Mouse (Mus musculus): ENCODE measurements around the gene Cgrrf1. TPM values are rescaled to one million over a fixed set of nuclear protein-coding genes. Genes with fewer than 3 reads are reported as not detected.

Cgrrf1 gene
- total RNA-seq, 2 experiments from 2014 or later = 11.0 to 12.5 TPM

- DNase-seq (ENCODE audit: low spot score in 2 of 2) = peak; percentile 96 to 97
Measured at GRCm38 (mm10) chr14:46821873-46822716, 9.8 kb upstream of the Cgrrf1 start, which contains the start of gene Gmfb. TSS of gene Gmfb (minus strand) at chr14:46822242.

- no peak for DNase-seq (ENCODE audit: low spot score in 2 of 2)
Measured at GRCm38 (mm10) chr14:46823996-46824395, 7.9 kb upstream of the Cgrrf1 start.

GRCm38 (mm10) chr14:46827430-46827829, 4.5 kb upstream of the Cgrrf1 start:
- no peak for DNase-seq (ENCODE audit: low spot score in 2 of 2)

- DNase-seq (ENCODE audit: low spot score in 2 of 2) = no peak
Measured at GRCm38 (mm10) chr14:46831295-46831694, 630 bp upstream of the Cgrrf1 start.

GRCm38 (mm10) chr14:46832354-46833272, 688 bp downstream of the Cgrrf1 start:
- DNase-seq (ENCODE audit: low spot score in 2 of 2) = no peak

GRCm38 (mm10) chr14:46839326-46839725, 7.4 kb downstream of the Cgrrf1 start:
- no peak for DNase-seq (ENCODE audit: low spot score in 2 of 2)

- no peak for DNase-seq (ENCODE audit: low spot score in 2 of 2)
Measured at GRCm38 (mm10) chr14:46845706-46846105, 13.8 kb downstream of the Cgrrf1 start.

GRCm38 (mm10) chr14:46848063-46848590, 16.2 kb downstream of the Cgrrf1 start:
- DNase-seq (ENCODE audit: low spot score in 2 of 2) = no peak

- DNase-seq (ENCODE audit: low spot score in 2 of 2) = no peak
Measured at GRCm38 (mm10) chr14:46848736-46849135, 16.8 kb downstream of the Cgrrf1 start.

- DNase-seq (ENCODE audit: low spot score in 2 of 2) = no peak
Measured at GRCm38 (mm10) chr14:46849769-46850168, 17.8 kb downstream of the Cgrrf1 start.

GRCm38 (mm10) chr14:46853677-46854076, 21.8 kb downstream of the Cgrrf1 start:
- DNase-seq (ENCODE audit: low spot score in 2 of 2) = no peak

GRCm38 (mm10) chr14:46862922-46863321, 31.0 kb downstream of the Cgrrf1 start:
- DNase-seq (ENCODE audit: low spot score in 2 of 2) = no peak

GRCm38 (mm10) chr14:46880935-46881334, 49.0 kb downstream of the Cgrrf1 start:
- peak; percentile 58 to 61 for DNase-seq (ENCODE audit: low spot score in 2 of 2)

GRCm38 (mm10) chr14:46881581-46882430, 49.9 kb downstream of the Cgrrf1 start:
- DNase-seq (ENCODE audit: low spot score in 2 of 2) = no peak

GRCm38 (mm10) chr14:46882431-46883067, 50.6 kb downstream of the Cgrrf1 start, which contains the start of gene Samd4:
TSS of gene Samd4 (plus strand) at chr14:46882854.
- peak; percentile 59 to 76 for DNase-seq (ENCODE audit: low spot score in 2 of 2)

GRCm38 (mm10) chr14:46883068-46883870, 51.3 kb downstream of the Cgrrf1 start:
- peak; percentile 58 to 67 for DNase-seq (ENCODE audit: low spot score in 2 of 2)

GRCm38 (mm10) chr14:46883871-46884441, 52.0 kb downstream of the Cgrrf1 start:
- peak; percentile 47 to 56 for DNase-seq (ENCODE audit: low spot score in 2 of 2)

GRCm38 (mm10) chr14:46884701-46885428, 52.9 kb downstream of the Cgrrf1 start:
- peak; percentile 66 to 70 for DNase-seq (ENCODE audit: low spot score in 2 of 2)
